Mouse (Mus musculus) thymus, adult 2 months (tissue): ENCODE data around the gene Irx6.

Source experiments
- CTCF ChIP-seq: fragments of 200-500 bp; IDR thresholded peaks from 2 replicates; pipeline ENCODE4 v1.5.1; 2012; ENCODE audit warnings: mild to moderate bottlenecking, control low read depth, low read length, moderate library complexity, borderline replicate concordance; ENCODE audit not compliant: control insufficient read depth, poor library complexity, insufficient read depth; ENCODE audit errors: extremely low read depth
- POLR2A ChIP-seq: fragments of 200-500 bp; IDR thresholded peaks from 2 replicates; pipeline ENCODE4 v1.6.1; 2012; ENCODE audit warnings: mild to moderate bottlenecking, low read length, control low read depth, moderate library complexity; ENCODE audit not compliant: control insufficient read depth, poor library complexity, insufficient read depth; ENCODE audit errors: extremely low read depth

DNA sequence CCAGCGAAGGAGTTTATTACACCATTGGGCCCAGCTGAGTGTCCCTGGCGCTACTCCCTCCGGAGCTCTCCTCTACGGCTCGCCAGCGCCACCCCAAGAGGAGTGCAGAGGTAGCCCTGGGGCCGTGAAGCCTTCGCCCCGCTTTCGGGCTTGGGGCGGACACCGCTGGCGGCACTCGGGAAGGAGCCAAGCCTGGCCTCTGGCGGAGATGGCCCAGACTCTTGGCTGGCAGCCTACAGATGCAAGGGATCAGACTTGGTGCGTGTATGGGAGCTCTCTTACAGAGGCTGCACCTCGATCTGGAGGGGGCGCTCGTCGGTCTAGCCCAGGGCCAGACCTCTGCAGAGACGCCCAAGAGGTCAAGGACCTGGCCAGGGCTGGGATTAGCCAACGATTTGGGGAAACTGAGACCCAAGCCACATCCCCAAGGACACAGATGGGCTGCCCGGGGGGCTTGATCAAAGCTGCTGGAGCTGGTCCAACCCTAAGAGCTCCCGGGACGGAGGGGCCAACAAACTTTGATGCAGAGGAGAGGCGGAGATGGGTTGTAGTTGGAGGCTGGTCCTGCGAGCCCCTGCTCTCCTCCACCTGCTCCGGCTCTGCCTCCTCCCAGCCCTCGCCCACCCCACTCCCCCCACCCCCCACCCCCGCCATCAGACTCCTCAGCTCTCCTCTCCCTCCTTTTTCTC is 389 bp upstream of the Irx6 start:
- TF ChIP-seq CTCF: no peak
- TF ChIP-seq POLR2A: no peak
